Mouse (Mus musculus) ES-E14 (cell line): ENCODE measurements around the gene Mpv17l2. TPM values are rescaled to one million over a fixed set of nuclear protein-coding genes. Genes with fewer than 3 reads are reported as not detected.

Experiments used
- DNase-seq: peaks from one replicate; pipeline ENCODE4 v3.0.0-alpha.2; 2013; ENCODE audit warnings: low read depth, low spot score
- H3K27ac ChIP-seq: 2 replicates; pipeline ENCODE4 v1.5.1; 2012; ENCODE audit warnings: low read depth, mild to moderate bottlenecking, low read length, moderate library complexity, mixed read lengths; ENCODE audit not compliant: poor library complexity, insufficient read depth, severe bottlenecking
- H3K36me3 ChIP-seq: 2 replicates; pipeline ENCODE4 v1.6.1; 2012; ENCODE audit warnings: mild to moderate bottlenecking, low read length, moderate library complexity, mixed read lengths; ENCODE audit not compliant: control insufficient read depth, poor library complexity, insufficient read depth, severe bottlenecking
- H3K4me1 ChIP-seq, 2 experiments: fragments of 150-350 bp in 1 of 2; sonication (generic) in 1 of 2; 2 replicates each; pipeline ENCODE4 v1.6.1; 2012; ENCODE audit warnings: low read length in 2 of 2, mild to moderate bottlenecking in 1 of 2, mixed read lengths in 1 of 2; ENCODE audit not compliant: control insufficient read depth in 2 of 2, insufficient read depth in 2 of 2, poor library complexity in 1 of 2
- H3K4me3 ChIP-seq, 2 experiments: fragments of 150-350 bp in 1 of 2; sonication (generic) in 1 of 2; 2 replicates each; pipeline ENCODE4 v1.5.1; 2012; ENCODE audit warnings: low read length in 2 of 2, low read depth in 1 of 2, mild to moderate bottlenecking in 1 of 2, mixed read lengths in 1 of 2; ENCODE audit not compliant: insufficient read depth in 1 of 2, poor library complexity in 1 of 2, severe bottlenecking in 1 of 2
- H3K9ac ChIP-seq: 2 replicates; pipeline ENCODE4 v1.6.1; 2012; ENCODE audit warnings: low read depth, mild to moderate bottlenecking, low read length, mixed read lengths; ENCODE audit not compliant: poor library complexity, insufficient read depth, severe bottlenecking
- H3K9me3 ChIP-seq: fragments of 150-350 bp; sonication (generic); 2 replicates; pipeline ENCODE4 v1.6.1; 2012; ENCODE audit warnings: low read depth, mild to moderate bottlenecking, low read length; ENCODE audit not compliant: control insufficient read depth, insufficient read depth
- CHD2 ChIP-seq: IDR thresholded peaks from 2 replicates; pipeline ENCODE4 v1.6.1; 2014; ENCODE audit warnings: mild to moderate bottlenecking, low read depth, low read length, inconsistent platforms
- HCFC1 ChIP-seq: IDR thresholded peaks from 2 replicates; pipeline ENCODE4 v1.6.1; 2012; ENCODE audit warnings: low read length, inconsistent platforms, borderline replicate concordance; ENCODE audit not compliant: insufficient read depth
- MAFK ChIP-seq: IDR thresholded peaks from 2 replicates; pipeline ENCODE4 v1.6.1; 2014; ENCODE audit warnings: mild to moderate bottlenecking, low read depth, low read length, inconsistent platforms; ENCODE audit not compliant: insufficient read depth
- ZC3H11A ChIP-seq: IDR thresholded peaks from 2 replicates; pipeline ENCODE4 v1.6.1; 2012; ENCODE audit warnings: low read depth, mild to moderate bottlenecking, inconsistent platforms, low read length, borderline replicate concordance
- ZNF384 ChIP-seq: IDR thresholded peaks from 2 replicates; pipeline ENCODE4 v1.6.1; 2012; ENCODE audit warnings: low read depth, low read length, inconsistent platforms
- in situ Hi-C, 2 experiments: fragments of 600-800 bp; cut with MboI; formaldehyde crosslinking; loops; one replicate each; pipeline ENCODE4 v1.15.1; 2025; ENCODE audit warnings: low sequenced_read_pairs in 2 of 2, inconsistent platforms in 1 of 2; ENCODE audit not compliant: unreplicated experiment in 2 of 2
- total RNA-seq: library from RNA; depleted of rRNA; stranded (reverse); fragments of 300-350 nt; gene quantifications from 2 replicates; pipeline ENCODE4 v1.2.3, GENCODE M21; 2012

Mpv17l2 gene
- total RNA-seq, 1 experiment, result 49.9 TPM

DNA sequence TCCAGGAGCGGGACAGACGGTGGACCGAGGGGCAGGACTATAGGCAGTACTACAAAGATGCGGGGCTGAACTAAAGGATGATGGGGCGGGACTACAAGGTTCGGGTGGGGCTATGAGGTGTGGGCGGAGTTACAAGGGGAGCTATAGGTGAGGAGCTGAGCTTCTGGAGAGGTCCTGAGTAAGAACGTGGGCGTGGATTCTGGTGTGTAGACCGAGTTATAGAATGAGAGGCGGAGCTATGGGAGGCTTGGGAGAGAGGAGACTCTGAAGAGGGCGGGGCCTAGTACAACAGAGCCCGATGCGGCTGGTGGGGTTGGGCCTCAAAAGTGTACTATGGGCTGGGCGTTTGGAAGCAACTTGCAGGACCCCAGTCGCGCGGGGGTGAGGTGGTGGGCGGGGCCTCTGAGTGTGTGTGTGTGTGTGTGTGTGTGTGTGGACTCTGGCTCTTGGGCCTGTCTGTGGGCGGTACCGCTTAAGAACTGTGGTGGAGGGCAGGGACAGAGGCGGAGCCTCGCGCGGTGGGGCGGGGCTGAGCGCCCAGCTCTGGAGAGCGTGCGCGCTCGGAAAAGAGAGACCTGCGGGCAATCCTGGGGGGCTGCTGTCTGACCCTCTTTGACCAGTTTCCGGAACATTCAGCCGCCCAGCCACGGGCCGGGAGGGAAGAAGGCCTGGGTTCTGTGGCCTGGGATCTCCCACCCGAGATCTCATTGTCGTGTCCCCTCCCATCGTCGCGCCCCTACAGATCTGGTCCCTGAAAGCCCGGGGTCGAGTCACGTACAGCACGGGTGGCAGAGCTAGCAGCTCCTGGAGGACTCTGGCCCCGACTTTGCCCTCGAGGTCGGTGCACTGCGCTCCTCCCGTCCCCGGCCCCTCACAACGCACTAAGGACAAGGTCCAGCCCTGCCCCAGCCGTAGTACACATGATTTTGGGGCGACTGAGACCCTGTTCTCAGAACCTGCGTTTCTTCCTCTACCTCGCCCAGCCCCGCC, 36.6 kb upstream of the Mpv17l2 start:
- Histone ChIP-seq H3K9ac (peak overlapping the region; percentile 69), H3K4me3 (peak overlapping the region; percentile 76 to 97), H3K4me1 (peaks cover 0 to 13% of the 10 kb centered on the region in 2 experiments; a peak in 2 of 4 replicates), H3K27ac (no peak overlapping the region), H3K36me3 (no peaks in the 10 kb centered on the region; the same call in 1 of the 2 replicates), H3K9me3 (no peaks in the 10 kb centered on the region)
- TF ChIP-seq HCFC1 (no peak), ZC3H11A (no peak), MAFK (no peak), ZNF384 (no peak), CHD2 (no peak)
- in situ Hi-C loops, result no loop called here
- DNase-seq, result peak; percentile 99

- Histone ChIP-seq H3K9me3 (no peaks in the 10 kb centered on the region), H3K4me1 (peaks cover 0 to 11% of the 10 kb centered on the region in 2 experiments; a peak in 2 of 4 replicates), H3K36me3 (no peaks in the 10 kb centered on the region; the same call in 1 of the 2 replicates), H3K4me3 (peak overlapping the region; percentile 76 to 97), H3K9ac (peak overlapping the region; percentile 69), H3K27ac (no peak overlapping the region)
- DNase-seq, result no peak
- in situ Hi-C loops, result no loop called here
- no peak for TF ChIP-seq MAFK
- no peak for TF ChIP-seq ZNF384
- TF ChIP-seq CHD2, result no peak
- no peak for TF ChIP-seq HCFC1
- no peak for TF ChIP-seq ZC3H11A
These were observed 35.8 kb upstream of the Mpv17l2 start for GRCm38 (mm10) chr8:70796403-70797080.

GRCm38 (mm10) chr8:70795370-70795769, 34.6 kb upstream of the Mpv17l2 start:
- in situ Hi-C loops, result no loop called here
- TF ChIP-seq HCFC1 (no peak), MAFK (no peak), CHD2 (no peak), ZC3H11A (no peak), ZNF384 (no peak)

DNA sequence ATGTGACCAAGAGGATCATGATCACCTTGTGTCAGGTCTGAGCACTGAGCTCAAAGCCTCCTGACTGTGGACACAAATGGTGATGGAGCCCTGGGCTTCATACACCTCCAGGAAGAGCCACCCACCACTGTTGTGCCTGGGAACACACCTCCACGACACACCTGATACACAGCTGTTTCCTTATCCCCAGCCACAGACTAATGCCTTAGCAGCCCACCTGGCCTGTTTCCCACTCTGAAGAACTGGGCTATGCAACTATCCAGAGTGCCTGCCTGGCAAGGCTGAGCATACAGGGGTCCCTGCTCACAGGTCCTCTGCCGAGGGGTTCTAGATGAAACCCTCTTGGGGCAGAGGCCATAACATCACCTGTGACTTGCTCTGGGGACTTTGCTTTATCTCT, 33.5 kb upstream of the Mpv17l2 start:
- Histone ChIP-seq H3K27ac (no peak overlapping the region), H3K36me3 (no peaks in the 10 kb centered on the region), H3K4me3 (no peak overlapping the region), H3K9ac (no peak overlapping the region), H3K9me3 (no peaks in the 10 kb centered on the region), H3K4me1 (peaks cover 0 to 14% of the 10 kb centered on the region in 2 experiments; a peak in 1 of 4 replicates)
- TF ChIP-seq ZC3H11A (no peak), ZNF384 (no peak), CHD2 (no peak), HCFC1 (no peak), MAFK (no peak)
- in situ Hi-C loops, result no loop called here
- DNase-seq, result no peak

More at GRCm38 (mm10) chr8:70795370-70795769, 34.6 kb upstream of the Mpv17l2 start:
- H3K4me3 ChIP-seq, result no peak overlapping the region
- H3K9me3 ChIP-seq, result no peaks in the 10 kb centered on the region
- no peak overlapping the region for H3K27ac ChIP-seq
- H3K36me3 ChIP-seq, result no peaks in the 10 kb centered on the region; the same call in 1 of the 2 replicates
- DNase-seq, result no peak
- peaks cover 0 to 14% of the 10 kb centered on the region in 2 experiments; a peak in 1 of 4 replicates for H3K4me1 ChIP-seq
- no peak overlapping the region for H3K9ac ChIP-seq
